Mouse (Mus musculus): ENCODE measurements around the gene Cnr1. TPM values are rescaled to one million over a fixed set of nuclear protein-coding genes. Genes with fewer than 3 reads are reported as not detected.

The Cnr1 gene
- total and polyA plus RNA-seq, 2 experiments from 2014 or later, result 35.3 to 112 TPM

DNA sequence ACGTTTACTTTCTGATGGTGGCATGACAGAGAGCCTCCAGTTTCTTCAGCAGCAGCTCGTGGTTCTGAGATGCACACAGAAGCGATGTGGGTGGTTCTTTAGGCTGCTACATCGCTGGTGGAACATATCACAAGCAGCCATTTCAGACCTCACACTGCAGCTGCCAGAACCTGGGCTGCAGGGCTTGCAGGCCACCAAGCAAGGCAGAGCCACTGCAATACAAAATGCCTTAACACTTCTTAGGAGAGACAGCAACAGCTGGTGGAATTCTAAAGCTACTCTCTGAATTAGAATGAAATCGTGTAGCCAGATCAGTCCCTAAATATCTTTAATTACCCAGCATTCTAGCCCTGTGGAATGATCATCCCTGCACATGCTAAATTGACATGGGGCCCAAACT lies 3.6 kb upstream of the Cnr1 start:
- DNase-seq (ENCODE audit: low spot score) (no peak), ATAC-seq (no peak)
- 43% methylated on average over 5 of the region's 5 CpGs for WGBS
- no peak overlapping the region for H3K9ac ChIP-seq (replicated peaks; ENCODE audit: low read length)
- H3K27ac ChIP-seq, result no peak overlapping the region
- no peaks in the 10 kb centered on the region for H3K36me3 ChIP-seq (ENCODE audit: insufficient read depth, low read length)
- H3K27me3 ChIP-seq (ENCODE audit: insufficient read depth, low read length), result no peaks in the 10 kb centered on the region
- H3K4me2 ChIP-seq (ENCODE audit: low read depth, low read length), result no peak overlapping the region
- H3K9me3 ChIP-seq (ENCODE audit: low read length), result no peaks in the 10 kb centered on the region
- no peak for TF ChIP-seq CTCF (IDR thresholded peaks at IDR 0.05; ENCODE audit: low read depth)
- no peak overlapping the region for H3K4me3 ChIP-seq (ENCODE audit: low read length)
- H3K4me1 ChIP-seq (ENCODE audit: insufficient read depth, low read length), result no peaks in the 10 kb centered on the region

DNA sequence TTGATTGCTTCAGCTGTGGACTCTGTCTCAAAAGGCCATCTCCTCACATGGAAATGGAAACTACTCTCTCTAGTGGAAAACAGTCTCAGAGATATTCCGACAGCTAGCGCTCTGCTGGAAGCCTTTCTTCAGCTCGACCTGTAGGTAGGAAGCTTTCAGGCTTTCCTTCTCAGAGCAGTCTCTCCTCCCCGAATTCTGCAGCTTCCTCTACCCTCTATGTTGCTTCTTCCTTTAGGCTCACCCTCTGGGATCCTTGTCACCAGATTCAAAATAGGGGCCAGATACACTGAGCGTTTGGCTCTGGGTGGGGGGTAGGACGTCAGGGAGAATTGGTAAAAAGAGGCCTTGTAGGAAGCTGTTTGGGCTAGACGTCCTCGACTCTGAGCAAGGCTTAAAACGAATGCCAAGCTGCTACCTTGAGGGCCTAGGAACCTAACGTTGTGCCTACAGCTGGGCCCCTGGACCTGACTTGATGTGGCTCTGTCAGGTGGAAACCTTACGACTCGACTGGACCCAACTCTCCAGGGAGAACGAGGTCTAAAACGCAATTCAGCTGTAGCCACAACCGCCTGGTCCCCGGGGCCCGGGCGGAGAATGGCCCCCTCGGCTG lies 1.1 kb upstream of the Cnr1 start:
- 4% methylated on average over 19 of the region's 19 CpGs for WGBS
- Histone ChIP-seq H3K4me1 (ENCODE audit: insufficient read depth, low read length) (no peaks in the 10 kb centered on the region), H3K4me2 (ENCODE audit: low read depth, low read length) (peak overlapping the region; percentile 96), H3K9me3 (ENCODE audit: low read length) (no peaks in the 10 kb centered on the region), H3K27ac (peak overlapping the region; percentile 94), H3K4me3 (ENCODE audit: low read length) (peak overlapping the region; percentile 77), H3K27me3 (ENCODE audit: insufficient read depth, low read length) (no peaks in the 10 kb centered on the region), H3K36me3 (ENCODE audit: insufficient read depth, low read length) (no peaks in the 10 kb centered on the region), H3K9ac (replicated peaks; ENCODE audit: low read length) (peak overlapping the region; percentile 86)
- peak; percentile 63 for DNase-seq (ENCODE audit: low spot score)
- no peak; the same call in 1 of the 2 replicates for TF ChIP-seq CTCF (IDR thresholded peaks at IDR 0.05; ENCODE audit: low read depth)
- ATAC-seq, result no peak

DNA sequence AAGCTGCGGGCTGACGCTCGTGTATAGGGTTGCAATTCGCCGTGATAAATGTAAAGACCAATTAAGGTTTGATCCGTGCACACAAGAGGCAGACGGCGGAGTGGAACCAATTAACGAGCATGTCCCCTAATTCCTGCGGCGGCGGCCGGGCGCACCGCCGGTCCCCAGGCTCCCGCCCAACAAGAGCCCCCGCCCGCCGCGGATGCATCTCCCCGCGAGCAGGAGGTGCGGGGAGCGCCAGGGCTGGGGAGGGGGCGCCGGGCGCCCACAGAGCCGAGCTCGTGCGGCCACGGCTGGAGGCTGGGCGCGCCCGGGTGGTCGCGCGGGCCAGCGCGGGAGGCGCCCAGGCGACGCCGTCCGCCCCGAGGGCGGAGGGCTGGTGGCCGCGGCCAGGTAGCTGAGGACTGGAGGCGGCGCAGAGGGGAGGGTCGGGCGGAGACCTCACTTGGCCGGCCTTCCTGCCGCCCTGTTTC lies 596 bp upstream of the Cnr1 start:
- Histone ChIP-seq H3K9ac (replicated peaks; ENCODE audit: low read length) (peak overlapping the region; percentile 86), H3K36me3 (ENCODE audit: insufficient read depth, low read length) (no peaks in the 10 kb centered on the region), H3K4me3 (ENCODE audit: low read length) (peak overlapping the region; percentile 77), H3K27me3 (ENCODE audit: insufficient read depth, low read length) (no peaks in the 10 kb centered on the region), H3K4me2 (ENCODE audit: low read depth, low read length) (peak overlapping the region; percentile 96), H3K4me1 (ENCODE audit: insufficient read depth, low read length) (no peaks in the 10 kb centered on the region), H3K27ac (peak overlapping the region; percentile 94), H3K9me3 (ENCODE audit: low read length) (no peaks in the 10 kb centered on the region)
- no peak for TF ChIP-seq CTCF (IDR thresholded peaks at IDR 0.05; ENCODE audit: low read depth)
- DNase-seq (ENCODE audit: low spot score), result peak; percentile 62
- WGBS, result under 1% methylated on average over 44 of the region's 55 CpGs
- ATAC-seq, result no peak; the same call in none of the 2 replicates

DNA sequence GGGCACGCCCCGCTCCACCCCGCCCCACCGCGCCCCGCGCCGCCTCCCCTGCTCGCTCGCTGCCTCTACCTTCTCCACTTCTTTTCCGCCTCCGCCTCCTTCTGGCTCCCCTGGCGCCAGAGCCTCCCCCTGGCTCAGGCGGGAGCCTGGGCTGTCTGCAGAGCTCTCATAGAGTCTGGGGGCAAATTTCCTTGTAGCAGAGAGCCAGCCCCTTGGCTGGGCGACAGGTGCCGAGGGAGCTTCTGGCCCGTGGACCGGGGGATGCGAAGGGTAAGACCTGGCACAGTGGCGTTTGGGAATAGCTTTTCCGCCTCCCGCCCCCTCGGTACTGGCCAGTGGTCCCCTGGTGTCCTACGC lies 474 bp downstream of the Cnr1 start:
- Histone ChIP-seq H3K27me3 (ENCODE audit: insufficient read depth, low read length) (no peaks in the 10 kb centered on the region), H3K9me3 (ENCODE audit: low read length) (no peaks in the 10 kb centered on the region), H3K4me3 (ENCODE audit: low read length) (peak overlapping the region; percentile 77), H3K36me3 (ENCODE audit: insufficient read depth, low read length) (no peaks in the 10 kb centered on the region), H3K27ac (peak overlapping the region; percentile 94), H3K9ac (replicated peaks; ENCODE audit: low read length) (peak overlapping the region; percentile 86), H3K4me1 (ENCODE audit: insufficient read depth, low read length) (no peaks in the 10 kb centered on the region), H3K4me2 (ENCODE audit: low read depth, low read length) (peak overlapping the region; percentile 96)
- no peak for TF ChIP-seq CTCF (IDR thresholded peaks at IDR 0.05; ENCODE audit: low read depth)
- ATAC-seq, result peak; percentile 80
- DNase-seq (ENCODE audit: low spot score), result peak; percentile 56
- WGBS, result under 1% methylated on average over 14 of the region's 24 CpGs

DNA sequence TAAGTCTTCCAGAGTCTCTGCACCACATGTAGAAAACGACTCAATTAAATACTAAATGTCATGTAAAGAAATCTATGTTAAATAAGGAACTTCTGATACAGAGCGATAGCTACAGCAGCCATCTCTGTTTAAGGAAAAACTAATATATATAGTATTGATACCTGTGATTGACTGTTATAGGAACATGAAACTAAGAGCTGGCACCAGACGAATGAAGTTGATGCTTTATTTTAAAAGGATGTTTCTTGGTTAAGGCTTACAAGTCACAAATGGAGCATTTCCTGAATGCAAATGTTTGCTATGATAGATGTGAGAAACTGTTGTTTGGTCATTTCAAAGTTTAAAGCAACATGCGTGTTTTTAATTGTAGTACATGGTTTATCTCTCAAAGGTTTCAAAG lies 1.1 kb downstream of the Cnr1 start:
- 45% methylated on average over 4 of the region's 4 CpGs for WGBS
- Histone ChIP-seq H3K27me3 (ENCODE audit: insufficient read depth, low read length) (no peaks in the 10 kb centered on the region), H3K9ac (replicated peaks; ENCODE audit: low read length) (peak overlapping the region; percentile 86), H3K9me3 (ENCODE audit: low read length) (no peaks in the 10 kb centered on the region), H3K4me3 (ENCODE audit: low read length) (peak overlapping the region; percentile 77), H3K27ac (peak overlapping the region; percentile 94; the same call in 1 of the 2 replicates), H3K4me2 (ENCODE audit: low read depth, low read length) (peak overlapping the region; percentile 96), H3K4me1 (ENCODE audit: insufficient read depth, low read length) (no peaks in the 10 kb centered on the region), H3K36me3 (ENCODE audit: insufficient read depth, low read length) (no peaks in the 10 kb centered on the region)
- no peak for TF ChIP-seq CTCF (IDR thresholded peaks at IDR 0.05; ENCODE audit: low read depth)
- ATAC-seq (no peak), DNase-seq (ENCODE audit: low spot score) (no peak)

DNA sequence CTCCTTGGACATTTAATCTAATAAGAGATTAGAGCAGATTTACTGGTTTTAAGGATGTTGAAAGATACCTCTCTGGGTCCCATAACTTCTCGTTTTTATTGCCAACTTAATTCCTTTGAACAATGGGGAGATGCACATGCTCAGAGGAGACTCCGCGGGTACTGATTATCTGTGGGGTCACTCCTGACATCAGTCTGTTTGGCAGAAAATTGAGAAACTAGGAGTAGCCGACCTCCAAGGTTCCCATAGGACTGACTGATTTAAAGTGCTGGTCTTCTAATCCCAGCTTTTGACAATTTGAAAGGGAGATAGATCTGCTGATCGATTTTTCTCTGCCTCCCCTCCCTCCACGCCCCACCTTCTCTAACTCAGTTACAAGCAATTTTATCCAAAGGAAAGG lies 1.6 kb downstream of the Cnr1 start:
- H3K4me3 ChIP-seq (ENCODE audit: low read length), result peak overlapping the region; percentile 77
- no peaks in the 10 kb centered on the region for H3K27me3 ChIP-seq (ENCODE audit: insufficient read depth, low read length)
- no peaks in the 10 kb centered on the region for H3K36me3 ChIP-seq (ENCODE audit: insufficient read depth, low read length)
- 34% methylated on average over 6 of the region's 6 CpGs for WGBS
- no peak for DNase-seq (ENCODE audit: low spot score)
- no peak for TF ChIP-seq CTCF (IDR thresholded peaks at IDR 0.05; ENCODE audit: low read depth)
- peak overlapping the region; percentile 47 for H3K9ac ChIP-seq (replicated peaks; ENCODE audit: low read length)
- peak overlapping the region; percentile 96 for H3K4me2 ChIP-seq (ENCODE audit: low read depth, low read length)
- no peak for ATAC-seq
- H3K27ac ChIP-seq, result peak overlapping the region; percentile 48; the same call in 1 of the 2 replicates
- H3K4me1 ChIP-seq (ENCODE audit: insufficient read depth, low read length), result no peaks in the 10 kb centered on the region
- H3K9me3 ChIP-seq (ENCODE audit: low read length), result no peaks in the 10 kb centered on the region

DNA sequence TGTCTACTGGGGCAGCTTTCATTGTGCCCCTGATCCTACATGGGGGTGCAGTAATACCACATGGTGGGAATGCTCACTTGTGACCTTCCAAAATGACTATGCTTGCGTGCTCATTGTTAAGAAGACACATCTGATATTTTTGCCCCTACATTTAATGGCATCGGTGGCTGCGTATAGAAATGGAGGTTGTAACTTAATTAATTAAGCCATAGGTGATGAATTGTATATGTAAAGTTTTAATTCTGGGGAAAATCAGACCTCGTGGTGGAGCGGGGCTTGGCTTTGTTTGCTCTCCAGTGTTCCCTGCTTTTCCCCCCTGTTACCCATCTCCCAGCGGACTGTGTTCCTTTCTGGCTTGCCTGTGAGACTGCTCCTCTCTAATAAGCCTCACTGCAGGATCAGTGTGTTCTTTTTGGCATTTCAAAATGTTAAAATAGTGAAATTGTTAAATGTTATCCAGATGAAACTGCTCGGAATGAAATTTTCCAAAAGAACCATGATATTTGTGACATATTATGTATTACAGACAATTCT lies 2.4 kb downstream of the Cnr1 start:
- no peak for TF ChIP-seq CTCF (IDR thresholded peaks at IDR 0.05; ENCODE audit: low read depth)

More for the DNA sequence above, 2.4 kb downstream of the Cnr1 start:
- Histone ChIP-seq H3K27me3 (ENCODE audit: insufficient read depth, low read length) (no peaks in the 10 kb centered on the region), H3K36me3 (ENCODE audit: insufficient read depth, low read length) (no peaks in the 10 kb centered on the region), H3K9me3 (ENCODE audit: low read length) (no peaks in the 10 kb centered on the region), H3K4me1 (ENCODE audit: insufficient read depth, low read length) (no peaks in the 10 kb centered on the region), H3K27ac (peak overlapping the region; percentile 48; the same call in 1 of the 2 replicates), H3K4me2 (ENCODE audit: low read depth, low read length) (peak overlapping the region; percentile 96), H3K4me3 (ENCODE audit: low read length) (peak overlapping the region; percentile 77), H3K9ac (replicated peaks; ENCODE audit: low read length) (peak overlapping the region; percentile 47)
- 56% methylated on average over 7 of the region's 7 CpGs for WGBS
- peak; percentile 32 for DNase-seq (ENCODE audit: low spot score)
- ATAC-seq, result no peak

Data from hindbrain, postnatal 0 days (tissue).